Mouse (Mus musculus) embryonic facial prominence, embryonic 14.5 days (tissue): ENCODE results near the gene Cib3. TPM values are rescaled to one million over a fixed set of nuclear protein-coding genes. Genes with fewer than 3 reads are reported as not detected.
A peak's percentile ranks its signal among the peaks of the same experiment; 100 is the strongest.

Experiments
- ATAC-seq: fragments of 200-750 bp; cut with Nextera tagmentation; 2 replicates; pipeline ENCODE4 v1.8.0; 2017; ENCODE audit warnings: low read depth, moderate number of reproducible peaks, moderate TSS enrichment
- DNase-seq: peaks from one replicate; pipeline ENCODE4 v3.0.0-alpha.2; 2015; ENCODE audit warnings: low spot score
- H3K27ac ChIP-seq: fragments of 300-500 bp; sonication (generic); replicated peaks from 2 replicates; pipeline ENCODE4 v1.5.1; 2014; ENCODE audit warnings: low read depth, mild to moderate bottlenecking, low read length, moderate library complexity
- H3K27me3 ChIP-seq: fragments of 300-500 bp; sonication (generic); replicated peaks from 2 replicates; pipeline ENCODE4 v1.6.1; 2014; ENCODE audit warnings: low read length; ENCODE audit not compliant: control insufficient read depth, insufficient read depth
- H3K36me3 ChIP-seq: fragments of 300-500 bp; sonication (generic); 2 replicates; pipeline ENCODE4 v1.6.1; 2014; ENCODE audit warnings: low read length, mixed read lengths; ENCODE audit not compliant: control insufficient read depth, insufficient read depth
- H3K4me1 ChIP-seq: fragments of 300-500 bp; sonication (generic); 2 replicates; pipeline ENCODE4 v1.6.1; 2014; ENCODE audit warnings: antibody characterized with exemption, low read length; ENCODE audit not compliant: control insufficient read depth, insufficient read depth
- H3K4me2 ChIP-seq: fragments of 300-500 bp; sonication (generic); 2 replicates; pipeline ENCODE4 v1.6.1; 2014; ENCODE audit warnings: low read depth, mild to moderate bottlenecking, low read length, moderate library complexity, mixed read lengths
- H3K4me3 ChIP-seq: fragments of 300-500 bp; sonication (generic); 2 replicates; pipeline ENCODE4 v1.5.1; 2014; ENCODE audit warnings: low read depth, mild to moderate bottlenecking, low read length
- H3K9ac ChIP-seq: fragments of 300-500 bp; sonication (generic); 2 replicates; pipeline ENCODE4 v1.6.1; 2014; ENCODE audit warnings: low read depth, mild to moderate bottlenecking, low read length, moderate library complexity, mixed read lengths
- H3K9me3 ChIP-seq: fragments of 300-500 bp; sonication (generic); 2 replicates; pipeline ENCODE4 v1.6.1; 2016; ENCODE audit warnings: low read length; ENCODE audit not compliant: control insufficient read depth
- WGBS: fragments of 180-500 bp; shearing (Covaris S2); extraction: QIAGEN DNeasy Blood & Tissue Kit; methylation state at CpG from one replicate; pipeline ENCODE4 v1.1.7; 2014; 5-methylcytosine and 5-hydroxymethylcytosine counted together
- polyA plus RNA-seq: library from polyadenylated mRNA; unstranded; fragments of >200 nt; fragmentation: Nextera tagmentation; extraction: Ambion mirVana; gene quantifications from 2 replicates; pipeline ENCODE4 v1.2.1, GENCODE M21; 2014

The Cib3 gene
- polyA plus RNA-seq, 1 experiment from 2014 or later = not detected

GRCm38 (mm10) chr8:72160707-72161697, 51.6 kb downstream of the Cib3 start, which contains the start of gene Rab8a:
Rab8a (plus strand) TSS chr8:72161200.
- Histone ChIP-seq H3K4me1 (peaks cover 20% of the 10 kb centered on the region), H3K4me2 (peak within 1 kb of the TSS; percentile 94), H3K9ac (peak within 1 kb of the TSS; percentile 91), H3K4me3 (peak within 1 kb of the TSS; percentile 92), H3K9me3 (no peaks in the 10 kb centered on the region), H3K27me3 (no peaks in the 10 kb centered on the region), H3K36me3 (0 out of 2 replicates have a peak, but pooled peaks cover 14% of the 10 kb centered on the region), H3K27ac (peak within 1 kb of the TSS; percentile 77)
- WGBS = under 1% methylated on average over 70 of the region's 82 CpGs
- ATAC-seq = peak; percentile 99
- peak; percentile 100 for DNase-seq

- DNase-seq (no peak), ATAC-seq (no peak)
- Histone ChIP-seq H3K9ac (peak overlapping the region; percentile 59; the same call in 1 of the 2 replicates), H3K4me2 (peak overlapping the region; percentile 70), H3K27me3 (no peaks in the 10 kb centered on the region), H3K9me3 (no peaks in the 10 kb centered on the region), H3K27ac (no peak overlapping the region), H3K4me3 (peak overlapping the region; percentile 44), H3K36me3 (0 out of 2 replicates have a peak, but pooled peaks cover 7% of the 10 kb centered on the region), H3K4me1 (peaks cover 20% of the 10 kb centered on the region)
- WGBS = 72% methylated on average over 3 of the region's 3 CpGs
These were observed 52.6 kb downstream of the Cib3 start for GRCm38 (mm10) chr8:72160007-72160406.

- 76% methylated on average over 3 of the region's 3 CpGs for WGBS
- Histone ChIP-seq H3K4me2 (no peak overlapping the region), H3K36me3 (peaks cover 8% of the 10 kb centered on the region), H3K9me3 (no peaks in the 10 kb centered on the region), H3K4me1 (peaks cover 20% of the 10 kb centered on the region), H3K4me3 (no peak overlapping the region), H3K27ac (no peak overlapping the region), H3K27me3 (no peaks in the 10 kb centered on the region), H3K9ac (no peak overlapping the region)
- DNase-seq = no peak
- ATAC-seq = no peak
These were observed 53.9 kb downstream of the Cib3 start for GRCm38 (mm10) chr8:72158726-72159125.

- no peak overlapping the region for H3K9ac ChIP-seq
- no peak overlapping the region for H3K4me3 ChIP-seq
- WGBS = 75% methylated on average over 2 of the region's 2 CpGs
These were observed 54.5 kb downstream of the Cib3 start for GRCm38 (mm10) chr8:72158096-72158495.

More at GRCm38 (mm10) chr8:72158096-72158495, 54.5 kb downstream of the Cib3 start:
- no peak for ATAC-seq
- H3K4me1 ChIP-seq = peaks cover 20% of the 10 kb centered on the region
- no peaks in the 10 kb centered on the region for H3K27me3 ChIP-seq
- peaks cover 15% of the 10 kb centered on the region for H3K36me3 ChIP-seq
- H3K27ac ChIP-seq = no peak overlapping the region
- no peak overlapping the region for H3K4me2 ChIP-seq
- no peaks in the 10 kb centered on the region for H3K9me3 ChIP-seq
- no peak for DNase-seq

Other genes with a start within 250 kb of the Cib3 start
- gene Cyp4f18, start 203.2 kb downstream of the Cib3 start, polyA plus RNA-seq = 1.0 and 1.7 TPM in 2 replicates
- not detected in 2 replicates for gene Olfr372, start 171.6 kb downstream of the Cib3 start, polyA plus RNA-seq
- not detected in 2 replicates for gene Olfr373, start 129.7 kb downstream of the Cib3 start, polyA plus RNA-seq
- gene Olfr374, start 105.8 kb downstream of the Cib3 start, polyA plus RNA-seq = 0.03 and 0.17 TPM in 2 replicates
- gene Tpm4, start 77.9 kb downstream of the Cib3 start, polyA plus RNA-seq = 572 and 613 TPM in 2 replicates
- gene Rab8a, start 51.6 kb downstream of the Cib3 start, polyA plus RNA-seq = 75.2 and 85.1 TPM in 2 replicates
- 0.08 TPM in 1 of 2 replicates, not detected in the other for gene Hsh2d, start 23.2 kb downstream of the Cib3 start, polyA plus RNA-seq
- gene Gm11034, start 799 bp upstream of the Cib3 start, polyA plus RNA-seq = not detected in 2 replicates
- gene Fam32a, start 6.9 kb upstream of the Cib3 start, polyA plus RNA-seq = 57.6 and 59.0 TPM in 2 replicates
- 85.2 and 107 TPM in 2 replicates for gene Ap1m1, start 27.2 kb upstream of the Cib3 start, polyA plus RNA-seq
- 23.1 and 26.5 TPM in 2 replicates for gene Gm10282, start 92.4 kb upstream of the Cib3 start, polyA plus RNA-seq
- 19.9 and 22.1 TPM in 2 replicates for gene Klf2, start 106.2 kb upstream of the Cib3 start, polyA plus RNA-seq
- 50.2 and 56.4 TPM in 2 replicates for gene Eps15l1, start 208.6 kb upstream of the Cib3 start, polyA plus RNA-seq
- gene Calr3, start 231.0 kb upstream of the Cib3 start, polyA plus RNA-seq = 1.7 and 2.2 TPM in 2 replicates
- 12.3 and 13.4 TPM in 2 replicates for gene 1700030K09Rik, start 231.0 kb upstream of the Cib3 start, polyA plus RNA-seq